Mouse (Mus musculus) neural tube, embryonic 13.5 days (tissue): Measurements from ENCODE around the gene Fgfr2. TPM values are rescaled to one million over a fixed set of nuclear protein-coding genes. Genes with fewer than 3 reads are reported as not detected.
A peak's percentile ranks its signal among the peaks of the same experiment; 100 is the strongest.

Experiments
- ATAC-seq: fragments of 200-750 bp; cut with Nextera tagmentation; 2 replicates; pipeline ENCODE4 v1.8.0; 2017; ENCODE audit warnings: low read depth, mild to moderate bottlenecking, moderate TSS enrichment, moderate library complexity
- H3K27ac ChIP-seq: fragments of 300-500 bp; sonication (generic); replicated peaks from 2 replicates; pipeline ENCODE4 v1.5.1; 2015; ENCODE audit warnings: moderate library complexity, mild to moderate bottlenecking, inconsistent platforms
- H3K27me3 ChIP-seq: fragments of 300-500 bp; sonication (generic); 2 replicates; pipeline ENCODE4 v1.6.1; 2015; ENCODE audit warnings: mild to moderate bottlenecking, inconsistent platforms
- H3K36me3 ChIP-seq: fragments of 300-500 bp; sonication (generic); 2 replicates; pipeline ENCODE4 v1.6.1; 2015; ENCODE audit warnings: mild to moderate bottlenecking, inconsistent platforms
- H3K4me1 ChIP-seq: fragments of 300-500 bp; sonication (generic); replicated peaks from 2 replicates; pipeline ENCODE4 v1.6.1; 2015; ENCODE audit warnings: inconsistent platforms
- H3K4me2 ChIP-seq: fragments of 300-500 bp; sonication (generic); 2 replicates; pipeline ENCODE4 v1.6.1; 2015; ENCODE audit warnings: inconsistent platforms, mild to moderate bottlenecking, moderate library complexity
- H3K4me3 ChIP-seq: fragments of 300-500 bp; sonication (generic); 2 replicates; pipeline ENCODE4 v1.5.1; 2015; ENCODE audit warnings: mild to moderate bottlenecking, inconsistent platforms
- H3K9ac ChIP-seq: fragments of 300-500 bp; sonication (generic); 2 replicates; pipeline ENCODE4 v1.6.1; 2015; ENCODE audit warnings: moderate library complexity, mild to moderate bottlenecking, inconsistent platforms
- H3K9me3 ChIP-seq: fragments of 300-500 bp; sonication (generic); 2 replicates; pipeline ENCODE4 v1.6.1; 2016; ENCODE audit warnings: inconsistent platforms
- WGBS: fragments of 180-500 bp; shearing (Covaris S2); methylation state at CpG from one replicate; pipeline ENCODE4 v1.1.7; 2015; 5-methylcytosine and 5-hydroxymethylcytosine counted together
- polyA plus RNA-seq: library from polyadenylated mRNA; unstranded; fragments of >200 nt; fragmentation: Nextera tagmentation; extraction: Ambion mirVana; gene quantifications from 2 replicates; pipeline ENCODE4 v1.2.1, GENCODE M21; 2015

Gene Fgfr2
- polyA plus RNA-seq, 1 experiment from 2014 or later: 22.9 TPM

- Histone ChIP-seq H3K4me3 (no peak overlapping the region), H3K4me1 (peaks cover 8% of the 10 kb centered on the region; the same call in 1 of the 2 replicates), H3K9ac (no peak overlapping the region), H3K9me3 (no peaks in the 10 kb centered on the region), H3K36me3 (peaks cover 69% of the 10 kb centered on the region), H3K27ac (no peak overlapping the region), H3K4me2 (no peak overlapping the region), H3K27me3 (no peaks in the 10 kb centered on the region)
- no peak for ATAC-seq
- WGBS: 88% methylated on average over 3 of the region's 3 CpGs
Measured at GRCm38 (mm10) chr7:132238921-132239320, 884.2 kb downstream of the Fgfr2 start.

GRCm38 (mm10) chr7:132237191-132237590 lies 886.0 kb downstream of the Fgfr2 start:
- H3K9ac ChIP-seq: no peak overlapping the region
- H3K27ac ChIP-seq: no peak overlapping the region
- H3K36me3 ChIP-seq: peaks cover 62% of the 10 kb centered on the region
- no peak for ATAC-seq
- no peaks in the 10 kb centered on the region for H3K27me3 ChIP-seq
- no peak overlapping the region for H3K4me3 ChIP-seq
- no peaks in the 10 kb centered on the region for H3K9me3 ChIP-seq
- WGBS: 81% methylated on average over 4 of the region's 4 CpGs
- no peak overlapping the region for H3K4me2 ChIP-seq
- H3K4me1 ChIP-seq: peaks cover 8% of the 10 kb centered on the region; the same call in 1 of the 2 replicates

- H3K4me3 ChIP-seq: no peak overlapping the region
- H3K9ac ChIP-seq: no peak overlapping the region
- 80% methylated on average over 8 of the region's 8 CpGs for WGBS
- no peak overlapping the region for H3K4me2 ChIP-seq
- no peaks in the 10 kb centered on the region for H3K9me3 ChIP-seq
- peaks cover 58% of the 10 kb centered on the region for H3K36me3 ChIP-seq
- ATAC-seq: no peak
- no peak overlapping the region for H3K27ac ChIP-seq
- peaks cover 8% of the 10 kb centered on the region; the same call in 1 of the 2 replicates for H3K4me1 ChIP-seq
- H3K27me3 ChIP-seq: no peaks in the 10 kb centered on the region
Measured at GRCm38 (mm10) chr7:132236789-132237188, 886.4 kb downstream of the Fgfr2 start.

- H3K36me3 ChIP-seq: peaks cover 42% of the 10 kb centered on the region
- H3K4me2 ChIP-seq: no peak overlapping the region
- H3K4me3 ChIP-seq: no peak overlapping the region
- H3K27ac ChIP-seq: no peak overlapping the region
- H3K27me3 ChIP-seq: no peaks in the 10 kb centered on the region
- ATAC-seq: no peak
- H3K9ac ChIP-seq: no peak overlapping the region; the same call in 1 of the 2 replicates
- peaks cover 8% of the 10 kb centered on the region; the same call in 1 of the 2 replicates for H3K4me1 ChIP-seq
- no peaks in the 10 kb centered on the region for H3K9me3 ChIP-seq
- WGBS: 67% methylated on average over 3 of the region's 3 CpGs
Measured at GRCm38 (mm10) chr7:132234250-132234649, 888.9 kb downstream of the Fgfr2 start.

GRCm38 (mm10) chr7:132233732-132234131 lies 889.4 kb downstream of the Fgfr2 start:
- no peak overlapping the region for H3K27ac ChIP-seq
- no peak overlapping the region; the same call in 1 of the 2 replicates for H3K9ac ChIP-seq
- no peak overlapping the region for H3K4me3 ChIP-seq
- no peaks in the 10 kb centered on the region for H3K9me3 ChIP-seq
- ATAC-seq: no peak
- no peaks in the 10 kb centered on the region for H3K27me3 ChIP-seq
- H3K4me1 ChIP-seq: peaks cover 8% of the 10 kb centered on the region; the same call in 1 of the 2 replicates
- 86% methylated on average over 4 of the region's 4 CpGs for WGBS
- peaks cover 37% of the 10 kb centered on the region for H3K36me3 ChIP-seq
- no peak overlapping the region for H3K4me2 ChIP-seq

- peaks cover 31% of the 10 kb centered on the region for H3K36me3 ChIP-seq
- H3K4me2 ChIP-seq: no peak overlapping the region
- no peak overlapping the region for H3K4me3 ChIP-seq
- WGBS: 28% methylated on average over 2 of the region's 2 CpGs
- no peaks in the 10 kb centered on the region for H3K9me3 ChIP-seq
- no peak for ATAC-seq
- no peak overlapping the region for H3K9ac ChIP-seq
- peaks cover 8% of the 10 kb centered on the region; the same call in 1 of the 2 replicates for H3K4me1 ChIP-seq
- H3K27ac ChIP-seq: no peak overlapping the region
- H3K27me3 ChIP-seq: no peaks in the 10 kb centered on the region
Measured at GRCm38 (mm10) chr7:132232937-132233336, 890.2 kb downstream of the Fgfr2 start.

GRCm38 (mm10) chr7:132231476-132231875 lies 891.7 kb downstream of the Fgfr2 start:
- Histone ChIP-seq H3K4me3 (no peak overlapping the region), H3K36me3 (peaks cover 17% of the 10 kb centered on the region; the same call in 1 of the 2 replicates), H3K9ac (no peak overlapping the region), H3K9me3 (no peaks in the 10 kb centered on the region), H3K4me2 (no peak overlapping the region), H3K27ac (no peak overlapping the region), H3K4me1 (peaks cover 8% of the 10 kb centered on the region; the same call in 1 of the 2 replicates), H3K27me3 (no peaks in the 10 kb centered on the region)
- ATAC-seq: no peak
- WGBS: 88% methylated on average over 3 of the region's 3 CpGs

- no peak overlapping the region for H3K27ac ChIP-seq
- H3K9ac ChIP-seq: 0 out of 2 replicates have a peak overlapping the region, but pooled peaks have one; percentile 8
- H3K9me3 ChIP-seq: no peaks in the 10 kb centered on the region
- WGBS: 75% methylated on average over 3 of the region's 3 CpGs
- no peaks in the 10 kb centered on the region for H3K27me3 ChIP-seq
- peaks cover 12% of the 10 kb centered on the region; the same call in 1 of the 2 replicates for H3K36me3 ChIP-seq
- no peak overlapping the region for H3K4me2 ChIP-seq
- H3K4me1 ChIP-seq: peaks cover 8% of the 10 kb centered on the region; the same call in 1 of the 2 replicates
- ATAC-seq: no peak
- H3K4me3 ChIP-seq: no peak overlapping the region
Measured at GRCm38 (mm10) chr7:132230961-132231360, 892.2 kb downstream of the Fgfr2 start.

- H3K4me3 ChIP-seq: no peak overlapping the region
Measured at GRCm38 (mm10) chr7:132227075-132227640, 896.0 kb downstream of the Fgfr2 start.

GRCm38 (mm10) chr7:132226379-132227074 lies 896.6 kb downstream of the Fgfr2 start:
- no peak overlapping the region for H3K9ac ChIP-seq
- no peak overlapping the region for H3K4me2 ChIP-seq
- H3K4me1 ChIP-seq: peaks cover 16% of the 10 kb centered on the region
- no peak overlapping the region for H3K27ac ChIP-seq
- WGBS: 64% methylated on average over 6 of the region's 6 CpGs
- peak; percentile 60 for ATAC-seq
- no peaks in the 10 kb centered on the region for H3K9me3 ChIP-seq
- no peak overlapping the region for H3K4me3 ChIP-seq
- no peaks in the 10 kb centered on the region for H3K36me3 ChIP-seq
- H3K27me3 ChIP-seq: no peaks in the 10 kb centered on the region; the same call in 1 of the 2 replicates

More at GRCm38 (mm10) chr7:132227075-132227640, 896.0 kb downstream of the Fgfr2 start:
- 83% methylated on average over 8 of the region's 8 CpGs for WGBS
- no peak overlapping the region for H3K27ac ChIP-seq
- no peaks in the 10 kb centered on the region for H3K9me3 ChIP-seq
- H3K9ac ChIP-seq: no peak overlapping the region
- no peaks in the 10 kb centered on the region; the same call in 1 of the 2 replicates for H3K27me3 ChIP-seq
- H3K4me2 ChIP-seq: no peak overlapping the region
- H3K4me1 ChIP-seq: peaks cover 16% of the 10 kb centered on the region
- H3K36me3 ChIP-seq: no peaks in the 10 kb centered on the region
- ATAC-seq: peak; percentile 19; the same call in 1 of the 2 replicates

GRCm38 (mm10) chr7:132223452-132224141 lies 899.6 kb downstream of the Fgfr2 start:
- WGBS: 37% methylated on average over 10 of the region's 10 CpGs
- H3K9me3 ChIP-seq: no peaks in the 10 kb centered on the region
- H3K4me3 ChIP-seq: no peak overlapping the region
- H3K9ac ChIP-seq: no peak overlapping the region
- no peak overlapping the region for H3K27ac ChIP-seq
- H3K27me3 ChIP-seq: no peaks in the 10 kb centered on the region; the same call in 1 of the 2 replicates
- ATAC-seq: no peak
- H3K4me1 ChIP-seq: peaks cover 16% of the 10 kb centered on the region
- H3K4me2 ChIP-seq: no peak overlapping the region
- H3K36me3 ChIP-seq: no peaks in the 10 kb centered on the region

GRCm38 (mm10) chr7:132214031-132214430 lies 909.1 kb downstream of the Fgfr2 start:
- Histone ChIP-seq H3K9ac (no peak overlapping the region), H3K36me3 (no peaks in the 10 kb centered on the region), H3K27ac (no peak overlapping the region), H3K4me2 (no peak overlapping the region), H3K4me3 (no peak overlapping the region), H3K9me3 (no peaks in the 10 kb centered on the region), H3K4me1 (peaks cover 13% of the 10 kb centered on the region), H3K27me3 (no peaks in the 10 kb centered on the region; the same call in 1 of the 2 replicates)
- 73% methylated on average over 10 of the region's 10 CpGs for WGBS
- ATAC-seq: peak; percentile 29; the same call in 1 of the 2 replicates
